Mouse (Mus musculus) urinary bladder, postnatal 25 days (tissue): Measurements from ENCODE around the gene Hnrnpab.

Experiments used
- DNase-seq: peaks from one replicate; pipeline ENCODE4 v3.0.0; 2022; ENCODE audit warnings: low spot score

Gene Hnrnpab

GRCm38 (mm10) chr11:51606447-51607095, at the start of gene Hnrnpab:
Gene Hnrnpab, minus strand, starts transcription at chr11:51606847.
- DNase-seq = peak; percentile 95

GRCm38 (mm10) chr11:51654891-51655290, 48.2 kb upstream of the Hnrnpab start:
- DNase-seq = no peak

GRCm38 (mm10) chr11:51653736-51654135, 47.1 kb upstream of the Hnrnpab start:
- DNase-seq = no peak

GRCm38 (mm10) chr11:51652889-51653418, 46.3 kb upstream of the Hnrnpab start:
- DNase-seq = no peak

- peak; percentile 74 for DNase-seq
Measured at GRCm38 (mm10) chr11:51650691-51651515, 44.3 kb upstream of the Hnrnpab start, which contains the start of the genes N4bp3 and D930048N14Rik. Gene N4bp3, minus strand, starts transcription at chr11:51650842. Gene D930048N14Rik, plus strand, starts transcription at chr11:51650954.

GRCm38 (mm10) chr11:51650261-51650660, 43.6 kb upstream of the Hnrnpab start:
- DNase-seq = peak; percentile 23

GRCm38 (mm10) chr11:51649889-51650199, 43.2 kb upstream of the Hnrnpab start:
- no peak for DNase-seq

GRCm38 (mm10) chr11:51649111-51649888, 42.7 kb upstream of the Hnrnpab start:
- no peak for DNase-seq

- no peak for DNase-seq
Measured at GRCm38 (mm10) chr11:51648566-51648965, 41.9 kb upstream of the Hnrnpab start.

- DNase-seq = no peak
Measured at GRCm38 (mm10) chr11:51646751-51647667, 40.4 kb upstream of the Hnrnpab start.

- DNase-seq = no peak
Measured at GRCm38 (mm10) chr11:51646245-51646644, 39.6 kb upstream of the Hnrnpab start.

- no peak for DNase-seq
Measured at GRCm38 (mm10) chr11:51645293-51645692, 38.6 kb upstream of the Hnrnpab start.

- no peak for DNase-seq
Measured at GRCm38 (mm10) chr11:51644217-51644616, 37.6 kb upstream of the Hnrnpab start.

- no peak for DNase-seq
Measured at GRCm38 (mm10) chr11:51643761-51644160, 37.1 kb upstream of the Hnrnpab start.

GRCm38 (mm10) chr11:51643202-51643601, 36.6 kb upstream of the Hnrnpab start:
- no peak for DNase-seq

GRCm38 (mm10) chr11:51640748-51641147, 34.1 kb upstream of the Hnrnpab start:
- no peak for DNase-seq

- no peak for DNase-seq
Measured at GRCm38 (mm10) chr11:51638497-51638896, 31.9 kb upstream of the Hnrnpab start.

- DNase-seq = no peak
Measured at GRCm38 (mm10) chr11:51637971-51638414, 31.3 kb upstream of the Hnrnpab start.

GRCm38 (mm10) chr11:51636323-51636684, 29.7 kb upstream of the Hnrnpab start:
- DNase-seq = peak; percentile 45

- DNase-seq = peak; percentile 86
Measured at GRCm38 (mm10) chr11:51635525-51636322, 29.1 kb upstream of the Hnrnpab start, which contains the start of gene Rmnd5b. Gene Rmnd5b, minus strand, starts transcription at chr11:51635896.
